20 mouse cellular contexts compared by ENCODE assay signal in genomic region chr2:14534325-14535077, GRCm38 (mm10).
A peak's percentile ranks its signal among the peaks of the same experiment; 100 is the strongest.
DNase-seq lines count a peak whose midpoint lies in the region; ATAC-seq and TF ChIP-seq lines count a peak whose summit lies in the region.
"Had no signal": no experiment of that assay in that cellular context is flagged by ENCODE, and none has a peak within 500 bp of the region (broad histone marks: within the 10 kb centered on the region; RNA-seq: fewer than 3 reads in every experiment).

No protein-coding gene starts in this region.

- TF ChIP-seq CTCF in lung, postnatal 0 days (IDR thresholded peaks at IDR 0.05): no peak

- no peak overlapping the region for H3K9ac ChIP-seq in lung, postnatal 0 days (replicated peaks; ENCODE audit: low read depth)
- no peak overlapping the region for H3K9ac ChIP-seq in forebrain, embryonic 16.5 days (replicated peaks; ENCODE audit: low read depth, low read length)
- H3K9ac ChIP-seq: embryonic facial prominence, embryonic 12.5 days; liver, embryonic 12.5 days had no signal

- H3K4me2 ChIP-seq in lung, postnatal 0 days (replicated peaks; ENCODE audit: low read depth, low read length): no peak overlapping the region
- H3K4me2 ChIP-seq in forebrain, embryonic 16.5 days (ENCODE audit: low read length): no peak overlapping the region
- H3K4me2 ChIP-seq: embryonic facial prominence, embryonic 12.5 days; liver, embryonic 12.5 days had no signal

- no peak overlapping the region for H3K4me3 ChIP-seq in lung, postnatal 0 days (ENCODE audit: low read depth, low read length)
- H3K4me3 ChIP-seq in forebrain, embryonic 16.5 days (replicated peaks; ENCODE audit: low read length): no peak overlapping the region
- H3K4me3 ChIP-seq: embryonic facial prominence, embryonic 12.5 days; heart, embryonic 10.5 days; limb, embryonic 10.5 days; liver, embryonic 12.5 days had no signal

- H3K9me3 ChIP-seq in lung, postnatal 0 days (ENCODE audit: low read length): no peaks in the 10 kb centered on the region
- no peaks in the 10 kb centered on the region for H3K9me3 ChIP-seq in forebrain, embryonic 16.5 days (ENCODE audit: control insufficient read depth, low read length)
- H3K9me3 ChIP-seq: embryonic facial prominence, embryonic 12.5 days; heart, embryonic 10.5 days; limb, embryonic 10.5 days; liver, embryonic 12.5 days had no signal

- 61% methylated on average over 3 of the region's 3 CpGs for WGBS in lung, postnatal 0 days
- 55% methylated on average over 3 of the region's 3 CpGs for WGBS in forebrain, embryonic 16.5 days

- H3K27ac ChIP-seq in lung, postnatal 0 days (ENCODE audit: low read length): no peak overlapping the region
- H3K27ac ChIP-seq in forebrain, embryonic 16.5 days (ENCODE audit: low read length): no peak overlapping the region; the same call in 1 of the 2 replicates
- H3K27ac ChIP-seq: embryonic facial prominence, embryonic 12.5 days; heart, embryonic 10.5 days; limb, embryonic 10.5 days; liver, embryonic 12.5 days; macrophage had no signal

- peak; percentile 47 for ATAC-seq in lung, postnatal 0 days
- ATAC-seq in forebrain, embryonic 16.5 days: peak; percentile 32; the same call in 1 of the 2 replicates
- ATAC-seq: liver, embryonic 12.5 days had no signal

- no peaks in the 10 kb centered on the region for H3K27me3 ChIP-seq in lung, postnatal 0 days (replicated peaks; ENCODE audit: insufficient read depth, low read length)
- H3K27me3 ChIP-seq in forebrain, embryonic 16.5 days (replicated peaks; ENCODE audit: control insufficient read depth, insufficient read depth, low read length): no peaks in the 10 kb centered on the region
- H3K27me3 ChIP-seq: embryonic facial prominence, embryonic 12.5 days; liver, embryonic 12.5 days had no signal

- H3K36me3 ChIP-seq in lung, postnatal 0 days (ENCODE audit: insufficient read depth, low read length): no peaks in the 10 kb centered on the region
- no peaks in the 10 kb centered on the region for H3K36me3 ChIP-seq in forebrain, embryonic 16.5 days (ENCODE audit: control insufficient read depth, insufficient read depth)
- H3K36me3 ChIP-seq: embryonic facial prominence, embryonic 12.5 days; heart, embryonic 10.5 days; limb, embryonic 10.5 days; liver, embryonic 12.5 days had no signal

- no peak for TF ChIP-seq EP300 in lung, postnatal 0 days (IDR thresholded peaks at IDR 0.05)

- no peaks in the 10 kb centered on the region for H3K4me1 ChIP-seq in lung, postnatal 0 days (ENCODE audit: insufficient read depth, low read depth, low read length)
- peaks cover 9% of the 10 kb centered on the region for H3K4me1 ChIP-seq in forebrain, embryonic 16.5 days (replicated peaks; ENCODE audit: control insufficient read depth, insufficient read depth, low read length)
- H3K4me1 ChIP-seq: embryonic facial prominence, embryonic 12.5 days; heart, embryonic 10.5 days; limb, embryonic 10.5 days; liver, embryonic 12.5 days had no signal

- DNase-seq in adrenal gland, adult 2 months: peak; percentile 64
- DNase-seq in adrenal gland, postnatal 25 days: no peak
- DNase-seq in lung, postnatal 0 days (ENCODE audit: low spot score): peak; percentile 36
- DNase-seq in lung, postnatal 25 days (ENCODE audit: low spot score): no peak
- peak; percentile 7 to 22 for DNase-seq in adrenal gland, postnatal 36 days
- DNase-seq in urinary bladder, postnatal 36 days (ENCODE audit: low spot score in 2 of 2): no peak
- no peak for DNase-seq in ovary, postnatal 14 days (ENCODE audit: low spot score)
- DNase-seq: cerebellum, adult 11 months; cerebellum, postnatal 25 days; gastrocnemius, postnatal 25 days; heart, postnatal 14 days; kidney, adult 2 months; kidney, postnatal 25 days; thymus, postnatal 25 days had no signal

Comparison
In these comparisons a context has a peak if more than half of its experiments do, and no peak if none do; other contexts are left out.
1. DNase-seq: peak in adrenal gland, adult 2 months (single experiment), lung, postnatal 0 days (single experiment) and adrenal gland, postnatal 36 days (2 of 2); none in adrenal gland, postnatal 25 days (single experiment), lung, postnatal 25 days (single experiment), urinary bladder, postnatal 36 days (0 of 2) and ovary, postnatal 14 days (single experiment).